Mouse (Mus musculus): ENCODE measurements around the gene Dnah1. TPM values are rescaled to one million over a fixed set of nuclear protein-coding genes. Genes with fewer than 3 reads are reported as not detected.

The Dnah1 gene
- 1 to 10 TPM; 4.1 to 4.7 TPM for total RNA-seq (2021)

DNA sequence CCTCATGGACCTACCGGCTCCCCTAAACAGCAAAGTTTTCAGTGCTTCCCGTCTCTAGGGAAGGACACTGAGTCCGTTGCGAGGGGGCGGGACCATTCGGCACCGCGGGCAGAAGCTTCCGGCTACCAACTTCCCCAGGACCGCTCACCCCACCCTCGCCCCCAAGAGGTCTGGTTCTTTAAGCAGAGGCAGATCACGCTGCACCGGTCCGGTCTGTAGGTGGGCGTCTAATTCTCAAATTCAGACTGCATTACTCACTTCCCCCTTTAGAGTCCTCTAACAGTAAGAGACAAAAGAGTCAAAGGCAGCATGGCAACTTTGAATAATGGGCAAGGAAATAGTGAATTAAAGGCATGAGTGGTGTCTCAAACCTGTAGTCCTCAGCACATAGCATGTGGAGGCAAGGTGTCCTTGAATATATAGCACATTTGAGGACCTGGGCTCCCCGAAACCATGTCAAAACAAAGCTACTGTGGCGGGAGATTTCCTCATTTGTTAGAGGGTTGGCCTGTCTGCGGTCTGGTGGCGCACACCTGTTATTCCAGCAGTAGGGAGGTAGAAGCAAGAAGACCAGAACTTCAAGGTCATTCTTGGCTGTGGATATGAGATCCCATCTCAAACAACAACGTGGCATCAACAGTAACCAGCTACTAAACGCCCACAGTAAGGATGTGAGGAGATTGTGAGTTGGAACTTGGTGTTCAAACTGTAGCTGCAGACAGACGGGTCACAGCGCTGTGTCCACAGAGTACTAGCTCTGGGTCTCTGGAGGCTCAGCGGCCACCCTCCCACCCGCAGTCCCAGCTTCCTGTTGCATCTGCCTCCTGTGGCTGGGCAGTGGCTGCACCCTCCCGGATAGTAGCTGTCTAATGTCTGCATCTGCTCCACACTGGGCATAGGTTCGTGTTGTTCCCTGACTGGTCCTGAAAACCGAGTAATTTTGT lies at the start of gene Dnah1:
Gene Dnah1 (minus strand): TSS at position 48 of the 944 bp plus-strand sequence.
- intact Hi-C loops (cut with DNase I) = loop anchor here (5.0 kb wide), 1 partner anchor 107 kb away; the partner anchor contains the start of genes Nisch and Sema3g
- peak; percentile 12 to 20 for DNase-seq (ENCODE audit: low spot score in 2 of 2)

- DNase-seq (ENCODE audit: low spot score in 2 of 2) = no peak
- intact Hi-C loops (cut with DNase I) = loop anchor here (5.0 kb wide), 1 partner anchor 68 kb away; the partner anchor contains the start of gene Sh3bp5
Measured at GRCm38 (mm10) chr14:31369377-31369776, 45.7 kb upstream of the Dnah1 start.

- intact Hi-C loops (cut with DNase I) = loop anchor here (5.0 kb wide), 1 partner anchor 69 kb away; the partner anchor contains the start of gene Sh3bp5
- no peak for DNase-seq (ENCODE audit: low spot score in 2 of 2)
Measured at GRCm38 (mm10) chr14:31367951-31368350, 44.3 kb upstream of the Dnah1 start.

GRCm38 (mm10) chr14:31365350-31365749 lies 41.7 kb upstream of the Dnah1 start:
- intact Hi-C loops (cut with DNase I) = loop anchor here (1.0 to 5.0 kb wide), 2 partner anchors 72 to 107 kb away; partner anchors contain the start of gene Sh3bp5
- DNase-seq (ENCODE audit: low spot score in 2 of 2) = peak in 1 of 2 experiments; percentile 75

DNA sequence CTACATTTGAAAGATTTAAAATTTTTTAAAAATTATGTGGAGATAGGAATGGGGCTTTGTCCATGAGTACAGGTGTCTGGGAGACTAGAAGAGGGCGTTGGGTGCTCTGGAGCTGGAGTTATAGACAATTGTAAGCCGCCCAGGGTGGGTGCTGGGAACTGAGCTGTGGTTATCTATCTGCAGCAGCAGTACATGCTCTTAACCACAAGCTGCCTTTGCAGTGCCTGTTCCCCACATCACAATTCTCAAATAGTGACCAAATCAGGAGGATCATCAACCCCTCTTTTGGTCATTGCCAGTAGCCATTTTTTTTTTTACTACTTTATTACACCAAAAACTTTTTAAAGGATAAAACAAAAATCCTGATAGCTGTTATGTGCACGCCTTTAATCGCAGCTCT lies 40.9 kb upstream of the Dnah1 start:
- intact Hi-C loops (cut with DNase I) = no loop called here
- DNase-seq (ENCODE audit: low spot score in 2 of 2) = no peak

DNA sequence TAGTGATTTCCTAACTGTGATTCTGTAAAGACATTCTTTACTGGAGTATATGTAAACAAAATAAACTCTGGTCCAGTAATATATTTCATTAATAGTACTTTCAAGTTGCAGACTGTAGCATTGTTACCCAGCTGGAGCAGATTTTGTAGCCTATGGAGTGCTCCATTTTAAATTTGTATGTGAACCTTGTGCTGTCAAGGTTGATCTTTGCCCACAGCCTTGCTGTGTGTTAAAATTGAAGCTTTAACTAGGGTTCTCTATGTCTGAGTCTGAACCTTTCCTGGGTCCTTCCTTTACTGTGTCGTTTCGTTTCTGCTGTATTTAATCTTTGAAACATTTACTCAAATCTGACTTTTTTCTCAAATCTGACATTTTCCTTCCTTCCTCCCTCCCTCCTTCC lies 38.5 kb upstream of the Dnah1 start:
- DNase-seq (ENCODE audit: low spot score in 2 of 2) = no peak
- intact Hi-C loops (cut with DNase I) = no loop called here

- no peak for DNase-seq (ENCODE audit: low spot score in 2 of 2)
- intact Hi-C loops (cut with DNase I) = no loop called here
Measured at GRCm38 (mm10) chr14:31345367-31345766, 21.7 kb upstream of the Dnah1 start.

DNA sequence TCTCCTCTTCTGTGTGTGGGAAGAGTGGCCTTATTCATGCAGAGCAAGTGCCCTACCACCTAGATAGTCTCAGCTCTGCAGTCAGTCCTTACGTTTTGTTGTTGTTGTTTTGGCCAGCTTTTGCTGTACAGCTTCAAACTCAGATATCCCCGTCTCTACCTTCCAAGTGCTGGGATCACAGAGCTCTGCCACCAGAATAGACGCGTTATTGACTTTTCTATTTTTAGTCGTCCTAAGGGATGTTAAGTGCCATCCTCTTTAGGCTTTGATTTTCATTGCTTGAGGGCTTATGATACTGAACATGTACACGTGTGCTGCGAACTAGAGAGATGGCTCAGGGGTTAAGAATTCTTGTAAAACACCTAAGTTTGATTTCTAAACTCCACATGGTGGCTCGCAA lies 19.5 kb upstream of the Dnah1 start:
- intact Hi-C loops (cut with DNase I) = no loop called here
- DNase-seq (ENCODE audit: low spot score in 2 of 2) = no peak

GRCm38 (mm10) chr14:31337947-31338346 lies 14.3 kb upstream of the Dnah1 start:
- intact Hi-C loops (cut with DNase I) = loop anchor here (5.0 kb wide), 2 partner anchors 71 to 121 kb away; partner anchors contain the start of genes Nisch and Sema3g
- DNase-seq (ENCODE audit: low spot score in 2 of 2) = no peak

- intact Hi-C loops (cut with DNase I) = loop anchor here (5.0 kb wide), 2 partner anchors 70 to 120 kb away; partner anchors contain the start of genes Nisch and Sema3g
- DNase-seq (ENCODE audit: low spot score in 2 of 2) = no peak
Measured at GRCm38 (mm10) chr14:31337406-31337805, 13.7 kb upstream of the Dnah1 start.

- intact Hi-C loops (cut with DNase I) = loop anchor here (5.0 kb wide), 2 partner anchors 69 to 119 kb away; partner anchors contain the start of genes Nisch and Sema3g
- DNase-seq (ENCODE audit: low spot score in 2 of 2) = peak; percentile 96 to 98
Measured at GRCm38 (mm10) chr14:31336369-31337155, 12.9 kb upstream of the Dnah1 start, which contains the start of gene Capn7. Capn7 (plus strand) TSS chr14:31336638.

GRCm38 (mm10) chr14:31335765-31336164 lies 12.1 kb upstream of the Dnah1 start:
- peak in 1 of 2 experiments; percentile 23 for DNase-seq (ENCODE audit: low spot score in 2 of 2)
- intact Hi-C loops (cut with DNase I) = loop anchor here (5.0 kb wide), 2 partner anchors 68 to 118 kb away; partner anchors contain the start of genes Nisch and Sema3g

DNA sequence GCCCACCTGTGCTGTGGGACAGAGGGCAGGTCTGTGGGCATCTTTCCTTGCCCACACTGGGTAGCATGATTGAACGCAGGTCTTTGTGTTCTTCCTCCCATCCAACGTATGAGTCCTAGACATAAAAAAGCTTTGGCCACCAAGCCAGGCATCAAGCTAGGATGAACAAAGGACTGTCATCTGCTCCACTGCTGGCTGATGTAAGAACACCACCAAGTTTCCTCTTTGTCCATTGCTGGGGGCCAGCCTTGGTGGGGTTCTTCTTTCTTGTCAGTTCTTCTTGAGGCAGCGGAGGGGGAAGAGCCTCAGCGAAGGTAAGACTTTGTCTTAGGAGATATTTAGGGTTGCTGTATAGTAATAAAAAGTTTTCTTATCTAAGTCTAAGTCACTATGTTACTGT lies 7.3 kb upstream of the Dnah1 start:
- intact Hi-C loops (cut with DNase I) = no loop called here
- no peak for DNase-seq (ENCODE audit: low spot score in 2 of 2)

DNA sequence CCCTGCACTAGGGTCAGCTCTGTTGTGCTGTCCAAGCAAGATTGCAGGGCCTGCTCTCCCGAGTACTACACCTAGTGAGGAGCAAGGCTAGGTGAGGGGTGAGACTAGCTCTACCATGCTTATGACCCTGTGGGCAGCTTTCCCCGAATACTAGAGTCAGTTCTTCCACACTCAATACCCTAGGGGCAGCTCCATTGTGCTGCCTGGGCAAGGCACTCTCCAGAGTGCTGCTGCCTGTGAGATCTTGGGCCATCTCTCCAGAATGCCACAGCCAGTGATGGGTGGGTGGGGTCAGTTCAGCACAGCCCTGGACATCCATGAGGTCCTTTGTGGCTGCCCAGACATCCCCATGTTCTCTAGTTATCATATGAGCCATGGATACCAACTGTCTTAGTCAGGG lies 6.0 kb upstream of the Dnah1 start:
- no peak for DNase-seq (ENCODE audit: low spot score in 2 of 2)
- intact Hi-C loops (cut with DNase I) = no loop called here

GRCm38 (mm10) chr14:31327681-31328080 lies 4.0 kb upstream of the Dnah1 start:
- DNase-seq (ENCODE audit: low spot score in 2 of 2) = peak in 1 of 2 experiments; percentile 8
- intact Hi-C loops (cut with DNase I) = loop anchor here (2.0 kb wide), 1 partner anchor 57 kb away; no protein-coding TSS in a partner anchor

- no peak for DNase-seq (ENCODE audit: low spot score in 2 of 2)
- intact Hi-C loops (cut with DNase I) = loop anchor here (2.0 kb wide), 1 partner anchor 56 kb away; no protein-coding TSS in a partner anchor
Measured at GRCm38 (mm10) chr14:31327196-31327595, 3.5 kb upstream of the Dnah1 start.

DNA sequence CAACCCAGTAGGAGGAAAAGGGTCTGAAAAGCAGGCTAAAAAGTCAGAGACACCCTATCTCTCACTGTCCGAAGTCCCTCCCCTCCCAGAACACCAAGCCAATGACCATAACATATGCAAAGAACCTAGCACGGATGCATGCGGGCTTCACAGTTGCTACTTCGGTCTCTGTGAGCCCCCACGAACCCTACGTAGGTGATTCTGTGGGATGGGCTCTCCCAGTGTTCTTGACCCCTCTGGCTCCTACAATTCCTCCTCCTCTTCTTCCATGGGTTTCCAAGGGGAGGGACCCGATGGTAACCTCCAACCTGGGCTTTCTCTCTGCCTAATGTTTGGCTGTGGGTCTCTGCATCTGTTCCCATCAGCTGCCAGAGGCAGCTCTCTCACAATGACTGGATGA lies 3.1 kb upstream of the Dnah1 start:
- intact Hi-C loops (cut with DNase I) = loop anchor here (2.0 kb wide), 1 partner anchor 56 kb away; no protein-coding TSS in a partner anchor
- DNase-seq (ENCODE audit: low spot score in 2 of 2) = no peak

DNA sequence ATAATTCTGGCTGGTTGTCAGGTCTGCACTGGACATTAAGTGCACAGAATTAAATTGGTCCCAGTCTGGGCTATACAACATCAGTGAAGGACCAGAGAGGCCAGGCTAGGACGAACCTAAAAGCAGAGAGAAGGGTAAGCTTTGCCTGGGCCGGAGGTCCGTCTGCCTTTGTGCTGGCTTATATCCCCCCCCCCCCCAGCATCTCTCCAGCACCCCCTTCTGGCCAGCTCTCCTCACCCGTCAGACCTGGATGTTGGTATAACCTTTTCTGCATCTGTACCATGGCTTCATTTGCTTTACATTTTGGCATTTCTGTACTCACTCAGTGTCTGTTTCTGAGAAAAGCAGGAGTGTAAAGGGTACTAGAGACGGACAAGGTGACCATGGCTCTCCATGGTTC lies 1.9 kb upstream of the Dnah1 start:
- DNase-seq (ENCODE audit: low spot score in 2 of 2) = no peak
- intact Hi-C loops (cut with DNase I) = no loop called here

GRCm38 (mm10) chr14:31324851-31325250 lies 1.2 kb upstream of the Dnah1 start:
- DNase-seq (ENCODE audit: low spot score in 2 of 2) = no peak
- intact Hi-C loops (cut with DNase I) = loop anchor here (5.0 kb wide), 1 partner anchor 108 kb away; the partner anchor contains the start of genes Nisch and Sema3g
